Mouse (Mus musculus) bone marrow, adult 2 months (tissue): ENCODE measurements at regions not wholly inside any gene's neighbourhood (a gene's known extent, or its start where the extent isn't known, plus 50 kb on each side); places are given as distances from the start of the nearest gene placed in this dataset.

Experiments
- CTCF ChIP-seq: fragments of 200-500 bp; IDR thresholded peaks from 2 replicates; pipeline ENCODE4 v1.5.1; 2011; ENCODE audit warnings: low read length, control low read depth; ENCODE audit not compliant: control insufficient read depth, insufficient read depth
- POLR2A ChIP-seq: fragments of 200-500 bp; IDR thresholded peaks from 2 replicates; pipeline ENCODE4 v1.6.1; 2011; ENCODE audit warnings: low read depth, mild to moderate bottlenecking, control low read depth, low read length, borderline replicate concordance; ENCODE audit not compliant: control insufficient read depth

DNA sequence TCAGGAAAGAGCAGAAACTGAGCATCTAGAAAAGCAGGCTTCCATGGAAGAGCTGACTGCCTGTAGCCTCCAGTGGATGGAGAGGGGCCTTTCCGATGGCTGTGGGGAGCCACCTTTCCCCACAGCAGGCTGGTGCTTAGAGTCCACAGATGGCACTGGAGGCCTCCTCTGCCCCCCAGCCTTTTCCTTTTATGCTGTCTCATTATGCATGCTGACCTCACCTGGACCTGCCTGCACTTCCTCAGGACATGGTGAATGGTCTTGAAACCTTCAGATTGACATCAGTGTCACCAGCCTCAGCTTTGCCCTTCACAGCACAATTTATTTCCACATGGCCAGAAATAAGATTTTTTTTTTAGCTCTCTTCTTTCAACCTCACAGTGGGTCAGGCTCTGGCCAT lies 205.8 kb upstream of the Nlrp1b start:
- TF ChIP-seq CTCF (no peak), POLR2A (no peak)
